Mouse (Mus musculus) hindbrain, embryonic 14.5 days (tissue): ENCODE data around the gene Cst3. TPM values are rescaled to one million over a fixed set of nuclear protein-coding genes. Genes with fewer than 3 reads are reported as not detected.

ENCODE experiments used
- polyA plus RNA-seq: library from polyadenylated mRNA; unstranded; fragments of >200 nt; fragmentation: Nextera tagmentation; extraction: Ambion mirVana; gene quantifications from 2 replicates; pipeline ENCODE4 v1.2.1, GENCODE M21; 2014

Gene Cst3
- polyA plus RNA-seq, 1 experiment from 2014 or later: 729 TPM

Other genes with a start within 250 kb of the Cst3 start
- 47.0 and 48.5 TPM in 2 replicates for gene Nxt1, start 203.1 kb downstream of the Cst3 start, polyA plus RNA-seq
- 18.5 and 18.6 TPM in 2 replicates for gene Gzf1, start 194.7 kb downstream of the Cst3 start, polyA plus RNA-seq
- 94.1 and 99.4 TPM in 2 replicates for gene Napb, start 143.2 kb downstream of the Cst3 start, polyA plus RNA-seq
- gene Cstl1, start 125.3 kb downstream of the Cst3 start, polyA plus RNA-seq: not detected in 2 replicates
- gene Cst11, start 104.2 kb downstream of the Cst3 start, polyA plus RNA-seq: not detected in 2 replicates
- not detected in 2 replicates for gene 8030411F24Rik, start 93.7 kb downstream of the Cst3 start, polyA plus RNA-seq
- not detected in 2 replicates for gene Cst12, start 86.3 kb downstream of the Cst3 start, polyA plus RNA-seq
- gene Cst8, start 76.9 kb downstream of the Cst3 start, polyA plus RNA-seq: not detected in 2 replicates
- not detected in 2 replicates for gene Cst13, start 55.6 kb downstream of the Cst3 start, polyA plus RNA-seq
- gene Cst9, start 40.5 kb downstream of the Cst3 start, polyA plus RNA-seq: not detected in 2 replicates
- not detected in 2 replicates for gene 9230104L09Rik, start 10.7 kb downstream of the Cst3 start, polyA plus RNA-seq
- gene Gm1330, start 127.6 kb upstream of the Cst3 start, polyA plus RNA-seq: not detected in 2 replicates
- not detected in 2 replicates for gene Gm10750, start 141.5 kb upstream of the Cst3 start, polyA plus RNA-seq